Mouse (Mus musculus) liver, embryonic 14.5 days (tissue): ENCODE results near the gene Gm4969. TPM values are rescaled to one million over a fixed set of nuclear protein-coding genes. Genes with fewer than 3 reads are reported as not detected.

Source experiments
- ATAC-seq: fragments of 200-750 bp; cut with Nextera tagmentation; 2 replicates; pipeline ENCODE4 v1.8.0; 2017; ENCODE audit warnings: moderate number of reproducible peaks, mild to moderate bottlenecking, moderate library complexity; ENCODE audit not compliant: insufficient read depth
- DNase-seq, 3 experiments: peaks; one replicate each; pipeline ENCODE4 v3.0.0-alpha.2; 2012 to 2013; ENCODE audit warnings: low read depth in 3 of 3, low spot score in 3 of 3
- H3K27ac ChIP-seq: fragments of 300-500 bp; sonication (generic); 2 replicates; pipeline ENCODE4 v1.5.1; 2014; ENCODE audit warnings: moderate library complexity, mild to moderate bottlenecking, control low read depth, inconsistent platforms
- H3K27me3 ChIP-seq: fragments of 300-500 bp; sonication (generic); 2 replicates; pipeline ENCODE4 v1.6.1; 2014; ENCODE audit warnings: mild to moderate bottlenecking, low read length, moderate library complexity; ENCODE audit not compliant: control insufficient read depth, insufficient read depth
- H3K36me3 ChIP-seq: fragments of 300-500 bp; sonication (generic); replicated peaks from 2 replicates; pipeline ENCODE4 v1.6.1; 2014; ENCODE audit warnings: low read depth; ENCODE audit not compliant: control insufficient read depth, insufficient read depth
- H3K4me1 ChIP-seq, 2 experiments: fragments of 200-500 bp in 1 of 2; fragments of 300-500 bp in 1 of 2; sonication (generic) in 1 of 2; replicated peaks; 2 replicates each; pipeline ENCODE4 v1.6.1; 2012 to 2014; ENCODE audit warnings: antibody characterized with exemption in 1 of 2, inconsistent platforms in 1 of 2, low read length in 1 of 2; ENCODE audit not compliant: control insufficient read depth in 2 of 2, insufficient read depth in 2 of 2
- H3K4me2 ChIP-seq: fragments of 300-500 bp; sonication (generic); 2 replicates; pipeline ENCODE4 v1.6.1; 2014; ENCODE audit warnings: low read depth, mild to moderate bottlenecking, control low read depth, moderate library complexity
- H3K4me3 ChIP-seq, 2 experiments: fragments of 200-500 bp in 1 of 2; fragments of 300-500 bp in 1 of 2; sonication (generic) in 1 of 2; 2 replicates each; pipeline ENCODE4 v1.5.1; 2012 to 2014; ENCODE audit warnings: low read depth in 2 of 2, low read length in 2 of 2, mild to moderate bottlenecking in 2 of 2, control low read depth in 1 of 2, inconsistent platforms in 1 of 2, moderate library complexity in 1 of 2; ENCODE audit not compliant: insufficient read depth in 1 of 2
- H3K9ac ChIP-seq: fragments of 300-500 bp; sonication (generic); replicated peaks from 2 replicates; pipeline ENCODE4 v1.6.1; 2014; ENCODE audit warnings: mild to moderate bottlenecking, control low read depth, moderate library complexity
- H3K9me3 ChIP-seq: fragments of 300-500 bp; sonication (generic); 2 replicates; pipeline ENCODE4 v1.6.1; 2016; ENCODE audit warnings: low read length, mixed read lengths; ENCODE audit not compliant: control insufficient read depth
- CTCF ChIP-seq: IDR thresholded peaks from 2 replicates; pipeline ENCODE4 v1.5.1; 2016; ENCODE audit warnings: antibody characterized with exemption, low read depth, control low read depth
- EP300 ChIP-seq: IDR thresholded peaks from 2 replicates; pipeline ENCODE4 v1.6.1; 2016; ENCODE audit warnings: antibody characterized with exemption, low read depth
- WGBS: fragments of 180-500 bp; shearing (Covaris S2); extraction: QIAGEN DNeasy Blood & Tissue Kit; methylation state at CpG from one replicate; pipeline ENCODE4 v1.1.7; 2014; ENCODE audit not compliant: insufficient replicate concordance; 5-methylcytosine and 5-hydroxymethylcytosine counted together
- polyA plus RNA-seq, 2 experiments: library from polyadenylated mRNA; depleted of rRNA in 1 of 2; stranded (reverse) in 1 of 2; unstranded in 1 of 2; fragments of >200 nt; fragmentation: Nextera tagmentation in 1 of 2; extraction: Ambion mirVana in 1 of 2; gene quantifications; 2 replicates each; pipeline versions ENCODE4 v1.2.1 to v1.2.3; 2012 to 2014

The Gm4969 gene
- polyA plus RNA-seq, 2 experiments = 0.22 to 0.25 TPM

GRCm38 (mm10) chr7:19097863-19098262 is 20.3 kb downstream of the Gm4969 start:
- no peaks in the 10 kb centered on the region for H3K9me3 ChIP-seq
- H3K4me1 ChIP-seq = peaks cover 0 to 11% of the 10 kb centered on the region in 2 experiments; a peak in 3 of 4 replicates
- H3K4me3 ChIP-seq = no peak overlapping the region
- TF ChIP-seq CTCF = no peak
- TF ChIP-seq EP300 = no peak
- no peak overlapping the region for H3K4me2 ChIP-seq
- no peaks in the 10 kb centered on the region for H3K36me3 ChIP-seq
- DNase-seq = no peak
- no peak overlapping the region for H3K27ac ChIP-seq
- H3K27me3 ChIP-seq = peaks cover 26% of the 10 kb centered on the region
- no peak overlapping the region for H3K9ac ChIP-seq
- no peak for ATAC-seq

DNA sequence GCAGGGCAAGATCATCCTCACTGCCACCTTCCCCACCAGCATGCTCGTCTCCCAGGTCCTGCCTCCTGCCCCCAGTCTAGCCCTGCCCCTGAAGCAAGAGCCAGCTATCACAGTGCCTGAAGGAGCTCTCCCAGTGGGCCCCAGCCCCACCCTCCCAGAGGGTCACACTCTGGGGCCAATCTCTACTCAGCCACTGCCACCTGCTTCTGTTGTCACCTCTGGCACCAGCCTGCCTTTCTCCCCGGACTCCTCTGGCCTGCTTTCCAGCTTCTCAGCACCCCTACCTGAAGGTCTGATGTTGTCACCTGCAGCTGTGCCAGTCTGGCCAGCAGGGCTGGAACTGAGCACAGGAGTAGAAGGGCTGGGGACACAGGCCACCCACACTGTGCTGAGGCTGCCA is 21.0 kb downstream of the Gm4969 start:
- H3K9ac ChIP-seq = no peak overlapping the region

DNA sequence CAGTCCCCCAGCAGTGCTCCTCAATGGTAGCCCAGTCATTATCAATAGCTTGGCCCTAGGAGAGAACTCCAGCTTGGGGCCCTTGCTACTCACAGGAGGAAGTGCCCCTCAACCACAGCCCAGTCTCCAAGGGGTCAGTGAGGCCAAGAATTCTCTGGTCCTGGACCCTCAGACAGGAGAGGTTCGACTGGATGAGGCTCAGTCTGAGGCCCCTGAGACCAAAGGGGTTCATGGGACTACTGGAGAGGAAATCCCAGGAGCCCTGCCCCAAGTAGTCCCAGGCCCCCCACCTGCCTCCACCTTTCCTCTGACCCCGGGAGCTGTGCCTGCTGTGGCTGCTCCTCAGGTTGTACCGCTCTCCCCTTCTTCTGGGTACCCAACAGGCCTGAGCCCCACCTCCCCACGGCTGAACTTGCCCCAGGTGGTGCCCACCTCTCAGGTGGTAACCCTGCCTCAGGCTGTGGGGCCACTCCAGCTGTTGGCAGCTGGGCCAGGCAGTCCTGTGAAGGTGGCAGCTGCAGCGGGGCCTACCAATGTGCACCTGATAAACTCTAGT is 21.7 kb downstream of the Gm4969 start:
- no peak for ATAC-seq
- Histone ChIP-seq H3K4me3 (no peak overlapping the region), H3K9me3 (no peaks in the 10 kb centered on the region), H3K27me3 (peaks cover 38% of the 10 kb centered on the region), H3K4me2 (peak overlapping the region; percentile 95), H3K36me3 (no peaks in the 10 kb centered on the region), H3K27ac (no peak overlapping the region), H3K9ac (no peak overlapping the region), H3K4me1 (peaks cover 0 to 13% of the 10 kb centered on the region in 2 experiments; a peak in 3 of 4 replicates)
- WGBS = 51% methylated on average over 5 of the region's 5 CpGs
- no peak for DNase-seq
- TF ChIP-seq EP300 (no peak), CTCF (no peak)

More for the DNA sequence above, 21.0 kb downstream of the Gm4969 start:
- 23% methylated on average over 2 of the region's 2 CpGs for WGBS
- DNase-seq (no peak), ATAC-seq (no peak)
- Histone ChIP-seq H3K4me1 (peaks cover 0 to 13% of the 10 kb centered on the region in 2 experiments; a peak in 3 of 4 replicates), H3K27ac (no peak overlapping the region), H3K27me3 (peaks cover 32% of the 10 kb centered on the region), H3K4me3 (no peak overlapping the region), H3K36me3 (no peaks in the 10 kb centered on the region), H3K4me2 (no peak overlapping the region), H3K9me3 (no peaks in the 10 kb centered on the region)
- TF ChIP-seq EP300 (no peak), CTCF (no peak)

DNA sequence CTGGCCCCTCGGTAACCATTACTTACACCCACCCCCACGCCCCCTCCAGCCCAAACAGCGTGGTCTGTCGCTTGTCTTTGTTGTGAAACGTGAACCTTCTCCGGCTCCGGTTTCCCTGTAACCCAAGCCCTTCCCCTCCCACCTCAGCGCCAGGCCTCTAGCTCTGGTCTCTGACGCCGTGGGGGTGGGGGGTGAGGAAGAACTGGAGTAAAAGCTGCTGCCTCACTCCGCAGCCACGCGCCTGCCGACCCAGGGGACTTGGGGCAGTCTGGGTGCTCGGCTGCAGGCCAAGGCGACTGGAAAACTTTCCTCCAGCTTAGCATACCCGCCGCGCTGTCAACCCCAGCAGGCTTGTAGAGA is 22.4 kb downstream of the Gm4969 start:
- Histone ChIP-seq H3K9me3 (no peaks in the 10 kb centered on the region), H3K27ac (no peak overlapping the region), H3K36me3 (no peaks in the 10 kb centered on the region), H3K4me1 (peaks cover 0 to 13% of the 10 kb centered on the region in 2 experiments; a peak in 3 of 4 replicates), H3K27me3 (peaks cover 43% of the 10 kb centered on the region), H3K9ac (no peak overlapping the region), H3K4me3 (peak overlapping the region; percentile 64 to 68), H3K4me2 (peak overlapping the region; percentile 95)
- no peak for ATAC-seq
- 3% methylated on average over 19 of the region's 19 CpGs for WGBS
- no peak for DNase-seq
- TF ChIP-seq CTCF = no peak

- peaks cover 0 to 13% of the 10 kb centered on the region in 2 experiments; a peak in 3 of 4 replicates for H3K4me1 ChIP-seq
- peak overlapping the region; percentile 64 to 68 for H3K4me3 ChIP-seq
- H3K27me3 ChIP-seq = peaks cover 49% of the 10 kb centered on the region
- TF ChIP-seq CTCF (no peak), EP300 (no peak)
- ATAC-seq (no peak), DNase-seq (no peak)
- H3K36me3 ChIP-seq = no peaks in the 10 kb centered on the region
- no peaks in the 10 kb centered on the region for H3K9me3 ChIP-seq
- under 1% methylated on average over 74 of the region's 87 CpGs for WGBS
- peak overlapping the region; percentile 50; the same call in 1 of the 2 replicates for H3K27ac ChIP-seq
- peak overlapping the region; percentile 59 for H3K9ac ChIP-seq
- peak overlapping the region; percentile 95 for H3K4me2 ChIP-seq
Observed at GRCm38 (mm10) chr7:19094826-19095750, 23.1 kb downstream of the Gm4969 start.
